Mouse (Mus musculus): ENCODE results near the gene Hlf. TPM values are rescaled to one million over a fixed set of nuclear protein-coding genes. Genes with fewer than 3 reads are reported as not detected.

Hlf gene
- polyA plus RNA-seq, 1 experiment from 2014 or later: 1.2 TPM

DNA sequence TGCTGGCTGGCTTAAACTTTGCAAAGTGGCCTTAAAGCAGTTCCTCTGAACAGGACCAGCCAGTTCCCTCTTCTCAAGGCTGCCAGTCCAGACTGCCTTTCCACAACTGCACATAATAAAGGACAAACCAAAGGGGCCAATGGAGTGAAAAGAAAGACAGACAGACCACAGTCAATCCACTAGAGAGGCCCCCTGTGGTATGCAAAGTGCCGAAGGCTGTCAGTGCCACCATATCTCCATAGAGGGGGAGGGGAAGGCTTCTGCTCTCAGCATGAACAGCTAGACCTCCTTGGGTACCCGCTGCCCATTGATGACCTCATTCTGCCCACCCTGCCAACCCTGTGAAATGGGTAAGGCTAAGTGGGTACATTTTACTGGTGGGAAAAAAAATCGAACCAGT lies 34.7 kb downstream of the Hlf start:
- Histone ChIP-seq H3K4me1 (ENCODE audit: control insufficient read depth, insufficient read depth, low read length) (peaks cover 7% of the 10 kb centered on the region; the same call in 1 of the 2 replicates), H3K9ac (replicated peaks; ENCODE audit: low read depth, low read length) (no peak overlapping the region), H3K4me3 (ENCODE audit: low read depth, low read length) (no peak overlapping the region), H3K9me3 (ENCODE audit: control insufficient read depth, low read depth, low read length) (no peaks in the 10 kb centered on the region), H3K27me3 (ENCODE audit: control insufficient read depth, insufficient read depth, low read length) (no peaks in the 10 kb centered on the region), H3K36me3 (ENCODE audit: control insufficient read depth, insufficient read depth, low read length) (no peaks in the 10 kb centered on the region), H3K4me2 (replicated peaks; ENCODE audit: low read depth, low read length) (no peak overlapping the region), H3K27ac (ENCODE audit: low read length) (no peak overlapping the region)
- no peak for ATAC-seq (ENCODE audit: insufficient number of reproducible peaks, insufficient read depth, low FRiP score, low read depth)
- 23% methylated on average over 3 of the region's 3 CpGs for WGBS

GRCm38 (mm10) chr11:90355270-90355681 lies 35.4 kb downstream of the Hlf start:
- H3K27me3 ChIP-seq (ENCODE audit: control insufficient read depth, insufficient read depth, low read length): no peaks in the 10 kb centered on the region
- 33% methylated on average over 7 of the region's 7 CpGs for WGBS
- no peak overlapping the region for H3K4me2 ChIP-seq (replicated peaks; ENCODE audit: low read depth, low read length)
- no peaks in the 10 kb centered on the region for H3K9me3 ChIP-seq (ENCODE audit: control insufficient read depth, low read depth, low read length)
- no peak overlapping the region for H3K9ac ChIP-seq (replicated peaks; ENCODE audit: low read depth, low read length)
- no peak for ATAC-seq (ENCODE audit: insufficient number of reproducible peaks, insufficient read depth, low FRiP score, low read depth)
- no peak overlapping the region for H3K27ac ChIP-seq (ENCODE audit: low read length)
- peaks cover 7% of the 10 kb centered on the region; the same call in 1 of the 2 replicates for H3K4me1 ChIP-seq (ENCODE audit: control insufficient read depth, insufficient read depth, low read length)
- no peak overlapping the region for H3K4me3 ChIP-seq (ENCODE audit: low read depth, low read length)
- H3K36me3 ChIP-seq (ENCODE audit: control insufficient read depth, insufficient read depth, low read length): no peaks in the 10 kb centered on the region

DNA sequence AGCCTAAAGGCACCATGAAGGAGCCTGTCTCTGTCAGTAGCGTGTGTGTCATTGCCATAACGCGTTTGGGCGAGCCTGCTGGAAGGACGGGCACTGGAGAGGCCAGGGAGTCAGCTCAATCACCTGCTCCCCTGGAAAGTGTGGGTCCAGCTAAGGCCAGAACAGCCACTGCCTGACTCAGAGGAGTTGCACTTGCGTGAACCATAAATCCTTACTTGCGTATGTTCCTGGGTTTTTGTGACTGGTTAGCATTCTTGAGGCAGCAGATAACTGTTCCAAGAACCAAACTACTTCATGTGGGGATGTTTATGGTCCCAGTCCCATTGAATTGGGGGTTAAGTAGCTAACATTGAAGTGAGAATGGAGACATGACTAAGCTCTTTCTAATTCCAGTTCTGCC lies 38.0 kb downstream of the Hlf start:
- WGBS: 83% methylated on average over 7 of the region's 7 CpGs
- no peaks in the 10 kb centered on the region for H3K9me3 ChIP-seq (ENCODE audit: control insufficient read depth, low read depth, low read length)
- no peaks in the 10 kb centered on the region for H3K27me3 ChIP-seq (ENCODE audit: control insufficient read depth, insufficient read depth, low read length)
- no peak overlapping the region for H3K4me2 ChIP-seq (replicated peaks; ENCODE audit: low read depth, low read length)
- H3K27ac ChIP-seq (ENCODE audit: low read length): no peak overlapping the region
- no peaks in the 10 kb centered on the region for H3K36me3 ChIP-seq (ENCODE audit: control insufficient read depth, insufficient read depth, low read length)
- peaks cover 7% of the 10 kb centered on the region; the same call in 1 of the 2 replicates for H3K4me1 ChIP-seq (ENCODE audit: control insufficient read depth, insufficient read depth, low read length)
- H3K4me3 ChIP-seq (ENCODE audit: low read depth, low read length): no peak overlapping the region
- no peak overlapping the region for H3K9ac ChIP-seq (replicated peaks; ENCODE audit: low read depth, low read length)
- ATAC-seq (ENCODE audit: insufficient number of reproducible peaks, insufficient read depth, low FRiP score, low read depth): no peak

DNA sequence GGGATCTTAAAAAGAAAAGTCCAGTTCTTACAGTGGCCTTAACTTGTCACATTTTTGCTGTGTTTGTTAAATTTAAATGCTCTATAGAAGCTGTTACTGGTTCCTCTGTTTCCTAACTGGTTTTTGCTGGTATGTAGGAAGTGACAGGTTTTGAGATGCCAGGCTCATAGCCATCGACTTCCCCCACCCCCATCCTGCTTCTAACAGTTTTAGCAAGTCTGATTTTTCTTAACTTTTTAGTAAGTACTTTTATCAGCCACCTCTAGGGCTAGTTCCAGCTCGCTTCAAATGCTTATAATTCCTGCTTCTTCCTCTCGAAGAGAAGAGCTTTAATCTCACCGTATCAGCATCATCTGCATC lies 40.6 kb downstream of the Hlf start:
- H3K9me3 ChIP-seq (ENCODE audit: control insufficient read depth, low read depth, low read length): no peaks in the 10 kb centered on the region

GRCm38 (mm10) chr11:90349486-90350152 lies 41.1 kb downstream of the Hlf start:
- Histone ChIP-seq H3K4me2 (replicated peaks; ENCODE audit: low read depth, low read length) (no peak overlapping the region), H3K27ac (ENCODE audit: low read length) (no peak overlapping the region), H3K4me1 (ENCODE audit: control insufficient read depth, insufficient read depth, low read length) (no peaks in the 10 kb centered on the region), H3K36me3 (ENCODE audit: control insufficient read depth, insufficient read depth, low read length) (no peaks in the 10 kb centered on the region), H3K9ac (replicated peaks; ENCODE audit: low read depth, low read length) (no peak overlapping the region), H3K9me3 (ENCODE audit: control insufficient read depth, low read depth, low read length) (no peaks in the 10 kb centered on the region), H3K4me3 (ENCODE audit: low read depth, low read length) (no peak overlapping the region), H3K27me3 (ENCODE audit: control insufficient read depth, insufficient read depth, low read length) (no peaks in the 10 kb centered on the region)
- ATAC-seq (ENCODE audit: insufficient number of reproducible peaks, insufficient read depth, low FRiP score, low read depth): no peak
- WGBS: 65% methylated on average over 6 of the region's 6 CpGs

More for the DNA sequence above, 40.6 kb downstream of the Hlf start:
- H3K36me3 ChIP-seq (ENCODE audit: control insufficient read depth, insufficient read depth, low read length): no peaks in the 10 kb centered on the region
- no peak for ATAC-seq (ENCODE audit: insufficient number of reproducible peaks, insufficient read depth, low FRiP score, low read depth)
- no peaks in the 10 kb centered on the region for H3K4me1 ChIP-seq (ENCODE audit: control insufficient read depth, insufficient read depth, low read length)
- H3K27me3 ChIP-seq (ENCODE audit: control insufficient read depth, insufficient read depth, low read length): no peaks in the 10 kb centered on the region
- no peak overlapping the region for H3K9ac ChIP-seq (replicated peaks; ENCODE audit: low read depth, low read length)
- 71% methylated on average over 4 of the region's 4 CpGs for WGBS
- H3K4me3 ChIP-seq (ENCODE audit: low read depth, low read length): no peak overlapping the region
- H3K27ac ChIP-seq (ENCODE audit: low read length): no peak overlapping the region
- H3K4me2 ChIP-seq (replicated peaks; ENCODE audit: low read depth, low read length): no peak overlapping the region

DNA sequence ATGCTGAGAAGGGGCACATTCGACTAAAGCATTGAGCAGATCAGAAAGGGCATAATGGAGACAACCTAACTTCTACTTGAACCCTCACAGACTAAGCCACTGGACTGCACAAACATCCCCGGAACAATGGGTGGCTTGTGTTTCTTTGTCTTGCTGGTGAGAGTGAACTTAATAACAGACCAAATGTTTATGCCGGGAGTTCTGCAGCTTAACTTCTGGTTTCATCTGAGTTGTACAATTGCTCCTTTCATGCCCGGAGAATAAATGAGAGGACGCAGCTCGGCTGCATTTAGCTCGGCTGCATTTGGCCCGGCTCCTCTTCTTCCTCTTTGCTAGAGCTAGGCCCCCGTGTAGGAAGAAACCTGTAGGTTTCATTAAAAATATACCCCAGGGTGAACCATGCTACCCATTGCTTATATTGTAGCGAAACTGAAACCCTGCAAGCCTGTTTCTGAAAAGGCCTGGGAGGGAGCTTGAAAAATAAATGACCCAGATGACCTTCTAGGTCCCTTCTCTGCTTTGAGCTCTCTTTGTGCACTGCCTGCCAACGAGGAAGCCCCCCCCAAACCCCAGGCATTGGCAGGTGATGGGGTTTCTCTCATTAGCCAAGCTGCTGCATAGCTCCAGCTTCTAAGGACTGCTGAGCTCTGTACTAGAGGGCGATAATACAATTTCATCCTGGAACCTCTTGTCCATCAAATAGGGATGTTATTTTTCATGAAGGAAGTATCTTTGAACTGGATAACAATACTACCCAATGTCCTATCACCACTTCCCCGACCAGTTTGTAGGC lies 42.8 kb downstream of the Hlf start:
- no peak overlapping the region for H3K4me3 ChIP-seq (ENCODE audit: low read depth, low read length)
- ATAC-seq (ENCODE audit: insufficient number of reproducible peaks, insufficient read depth, low FRiP score, low read depth): no peak
- H3K4me2 ChIP-seq (replicated peaks; ENCODE audit: low read depth, low read length): no peak overlapping the region
- no peaks in the 10 kb centered on the region for H3K36me3 ChIP-seq (ENCODE audit: control insufficient read depth, insufficient read depth, low read length)
- no peaks in the 10 kb centered on the region for H3K27me3 ChIP-seq (ENCODE audit: control insufficient read depth, insufficient read depth, low read length)
- WGBS: 54% methylated on average over 13 of the region's 13 CpGs
- H3K27ac ChIP-seq (ENCODE audit: low read length): no peak overlapping the region
- H3K9ac ChIP-seq (replicated peaks; ENCODE audit: low read depth, low read length): no peak overlapping the region
- H3K4me1 ChIP-seq (ENCODE audit: control insufficient read depth, insufficient read depth, low read length): no peaks in the 10 kb centered on the region
- no peaks in the 10 kb centered on the region for H3K9me3 ChIP-seq (ENCODE audit: control insufficient read depth, low read depth, low read length)

GRCm38 (mm10) chr11:90345746-90346145 lies 44.9 kb downstream of the Hlf start:
- H3K9me3 ChIP-seq (ENCODE audit: control insufficient read depth, low read depth, low read length): no peaks in the 10 kb centered on the region
- no peaks in the 10 kb centered on the region for H3K4me1 ChIP-seq (ENCODE audit: control insufficient read depth, insufficient read depth, low read length)
- no peaks in the 10 kb centered on the region for H3K36me3 ChIP-seq (ENCODE audit: control insufficient read depth, insufficient read depth, low read length)
- H3K4me3 ChIP-seq (ENCODE audit: low read depth, low read length): no peak overlapping the region
- no peak for ATAC-seq (ENCODE audit: insufficient number of reproducible peaks, insufficient read depth, low FRiP score, low read depth)
- H3K27ac ChIP-seq (ENCODE audit: low read length): no peak overlapping the region
- no peak overlapping the region for H3K9ac ChIP-seq (replicated peaks; ENCODE audit: low read depth, low read length)
- WGBS: 91% methylated on average over 11 of the region's 11 CpGs
- H3K4me2 ChIP-seq (replicated peaks; ENCODE audit: low read depth, low read length): no peak overlapping the region
- H3K27me3 ChIP-seq (ENCODE audit: control insufficient read depth, insufficient read depth, low read length): no peaks in the 10 kb centered on the region

DNA sequence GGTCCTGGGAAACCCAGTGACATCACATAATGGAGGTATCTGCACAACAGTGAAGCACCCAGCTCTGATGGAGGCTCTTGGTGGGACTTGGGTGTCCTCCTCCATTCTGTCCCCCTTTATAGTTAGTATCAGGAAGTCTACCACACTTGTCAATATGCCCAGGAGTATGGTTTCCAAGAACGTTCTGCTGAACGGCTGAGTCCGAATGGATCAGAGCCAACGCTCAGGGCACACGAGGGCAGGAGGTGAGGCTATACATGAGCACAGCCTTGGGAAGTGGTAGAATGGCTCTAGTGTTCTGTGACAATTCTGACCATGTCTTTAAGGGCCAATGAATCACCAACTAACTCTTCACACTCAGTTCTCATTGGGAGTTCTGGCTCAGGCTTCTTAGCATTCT lies 47.8 kb downstream of the Hlf start:
- H3K4me1 ChIP-seq (ENCODE audit: control insufficient read depth, insufficient read depth, low read length): no peaks in the 10 kb centered on the region
- no peak overlapping the region for H3K4me2 ChIP-seq (replicated peaks; ENCODE audit: low read depth, low read length)
- 89% methylated on average over 5 of the region's 5 CpGs for WGBS
- H3K9me3 ChIP-seq (ENCODE audit: control insufficient read depth, low read depth, low read length): no peaks in the 10 kb centered on the region
- H3K27me3 ChIP-seq (ENCODE audit: control insufficient read depth, insufficient read depth, low read length): no peaks in the 10 kb centered on the region
- no peak overlapping the region for H3K4me3 ChIP-seq (ENCODE audit: low read depth, low read length)
- H3K36me3 ChIP-seq (ENCODE audit: control insufficient read depth, insufficient read depth, low read length): no peaks in the 10 kb centered on the region
- ATAC-seq (ENCODE audit: insufficient number of reproducible peaks, insufficient read depth, low FRiP score, low read depth): no peak
- no peak overlapping the region for H3K9ac ChIP-seq (replicated peaks; ENCODE audit: low read depth, low read length)
- H3K27ac ChIP-seq (ENCODE audit: low read length): no peak overlapping the region

All from stomach, embryonic 14.5 days (tissue).